Mouse (Mus musculus): ENCODE results near the gene Olfr262.
"Not testable (repeated sequence)": the region's sequence is repeated elsewhere in the genome, so short reads cannot be mapped to it uniquely, and the experiment has no call there.

The Olfr262 gene

GRCm38 (mm10) chr19:12241559-12241958 is at the start of gene Olfr262:
Gene Olfr262, minus strand, starts transcription at chr19:12241659.
- DNase-seq (ENCODE audit: low read depth, low spot score) = no peak

GRCm38 (mm10) chr19:12279554-12279953 is 38.1 kb upstream of the Olfr262 start, which contains the start of gene Olfr1434:
Gene Olfr1434, plus strand, starts transcription at chr19:12279854.
- DNase-seq (ENCODE audit: low read depth, low spot score) = no peak

- DNase-seq (ENCODE audit: low read depth, low spot score) = no peak
Measured at GRCm38 (mm10) chr19:12260732-12261131, 19.3 kb upstream of the Olfr262 start, which contains the start of gene Olfr235. Gene Olfr235, plus strand, starts transcription at chr19:12261032.

- DNase-seq (ENCODE audit: low read depth, low spot score) = not testable (repeated sequence)
Measured at GRCm38 (mm10) chr19:12232496-12232895, 9.0 kb downstream of the Olfr262 start, which contains the start of gene Olfr1432. Gene Olfr1432, minus strand, starts transcription at chr19:12232596.

GRCm38 (mm10) chr19:12200334-12200733 is 41.1 kb downstream of the Olfr262 start, which contains the start of gene Olfr1431:
Gene Olfr1431, plus strand, starts transcription at chr19:12200634.
- no peak for DNase-seq (ENCODE audit: low read depth, low spot score)

- DNase-seq (ENCODE audit: low read depth, low spot score) = peak; percentile 88
Measured at GRCm38 (mm10) chr19:12199076-12199475, 42.4 kb downstream of the Olfr262 start.
